Mouse (Mus musculus): ENCODE data around the gene Fcrl6.
A peak's percentile ranks its signal among the peaks of the same experiment; 100 is the strongest.

DNA sequence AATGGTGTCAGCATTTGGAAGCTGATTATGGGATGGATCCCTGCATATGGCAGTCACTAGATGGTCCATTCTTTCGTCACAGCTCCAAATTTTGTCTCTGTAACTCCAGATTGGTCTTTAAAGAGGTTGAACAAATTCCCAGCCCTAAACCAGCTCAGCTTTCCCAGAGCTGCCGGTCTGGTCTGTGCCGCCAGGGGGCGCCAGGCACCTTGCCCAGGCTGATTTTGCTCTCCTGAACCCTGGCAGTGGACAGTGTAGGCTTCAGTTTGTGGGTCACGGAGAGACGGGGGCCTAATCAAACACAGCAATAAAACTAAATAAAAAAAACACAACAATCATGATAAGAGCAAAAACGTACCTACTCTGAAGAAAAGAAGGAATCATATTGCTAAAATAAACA is 16.9 kb upstream of the Fcrl6 start:
- TF ChIP-seq CTCF (IDR thresholded peaks at IDR 0.05; ENCODE audit: borderline replicate concordance, insufficient read depth, low read depth, low read length) (peak; percentile 89), POLR2A (IDR thresholded peaks at IDR 0.05; ENCODE audit: borderline replicate concordance, insufficient read depth, low read length) (no peak)

All from cerebellum, adult 2 months (tissue).